Mouse (Mus musculus) heart, embryonic 12.5 days (tissue): ENCODE results near the gene Tac4. TPM values are rescaled to one million over a fixed set of nuclear protein-coding genes. Genes with fewer than 3 reads are reported as not detected.

ENCODE experiments used
- ATAC-seq: fragments of 200-750 bp; cut with Nextera tagmentation; 2 replicates; pipeline ENCODE4 v1.8.0; 2017; ENCODE audit warnings: moderate TSS enrichment, moderate library complexity; ENCODE audit not compliant: insufficient number of reproducible peaks, low FRiP score
- H3K27ac ChIP-seq: fragments of 300-500 bp; sonication (generic); 2 replicates; pipeline ENCODE4 v1.5.1; 2016; ENCODE audit warnings: mild to moderate bottlenecking, moderate library complexity; ENCODE audit not compliant: poor library complexity, severe bottlenecking
- H3K27me3 ChIP-seq: fragments of 300-500 bp; sonication (generic); replicated peaks from 2 replicates; pipeline ENCODE4 v1.6.1; 2016; ENCODE audit warnings: mild to moderate bottlenecking, moderate library complexity
- H3K36me3 ChIP-seq: fragments of 300-500 bp; sonication (generic); 2 replicates; pipeline ENCODE4 v1.6.1; 2016; ENCODE audit warnings: mild to moderate bottlenecking, moderate library complexity
- H3K4me1 ChIP-seq: fragments of 300-500 bp; sonication (generic); replicated peaks from 2 replicates; pipeline ENCODE4 v1.6.1; 2016; ENCODE audit warnings: mild to moderate bottlenecking
- H3K4me2 ChIP-seq: fragments of 300-500 bp; sonication (generic); 2 replicates; pipeline ENCODE4 v1.6.1; 2016; ENCODE audit warnings: mild to moderate bottlenecking, moderate library complexity
- H3K4me3 ChIP-seq: fragments of 300-500 bp; sonication (generic); 2 replicates; pipeline ENCODE4 v1.5.1; 2016; ENCODE audit warnings: mild to moderate bottlenecking
- H3K9ac ChIP-seq: fragments of 300-500 bp; sonication (generic); 2 replicates; pipeline ENCODE4 v1.6.1; 2016; ENCODE audit warnings: mild to moderate bottlenecking, moderate library complexity
- H3K9me3 ChIP-seq: fragments of 300-500 bp; sonication (generic); replicated peaks from 2 replicates; pipeline ENCODE4 v1.6.1; 2016; ENCODE audit warnings: mild to moderate bottlenecking, moderate library complexity
- WGBS: fragments of 180-500 bp; shearing (Covaris S2); methylation state at CpG from one replicate; pipeline ENCODE4 v1.1.7; 2016; 5-methylcytosine and 5-hydroxymethylcytosine counted together
- polyA plus RNA-seq: library from polyadenylated mRNA; unstranded; fragments of >200 nt; fragmentation: Nextera tagmentation; extraction: Ambion mirVana; gene quantifications from 2 replicates; pipeline ENCODE4 v1.2.1, GENCODE M21; 2016

The Tac4 gene
- polyA plus RNA-seq, 1 experiment from 2014 or later = not detected

GRCm38 (mm10) chr11:95315215-95315955 lies 54.1 kb downstream of the Tac4 start:
- H3K4me3 ChIP-seq = no peak overlapping the region
- H3K36me3 ChIP-seq = no peaks in the 10 kb centered on the region
- no peak overlapping the region for H3K9ac ChIP-seq
- 80% methylated on average over 7 of the region's 7 CpGs for WGBS
- H3K27ac ChIP-seq = no peak overlapping the region
- no peak for ATAC-seq
- no peaks in the 10 kb centered on the region for H3K9me3 ChIP-seq
- H3K27me3 ChIP-seq = no peaks in the 10 kb centered on the region
- H3K4me1 ChIP-seq = peaks cover 12% of the 10 kb centered on the region
- no peak overlapping the region for H3K4me2 ChIP-seq

- Histone ChIP-seq H3K36me3 (no peaks in the 10 kb centered on the region), H3K4me3 (no peak overlapping the region), H3K27ac (no peak overlapping the region), H3K9me3 (no peaks in the 10 kb centered on the region), H3K9ac (no peak overlapping the region), H3K4me1 (peaks cover 4% of the 10 kb centered on the region; the same call in 1 of the 2 replicates), H3K4me2 (no peak overlapping the region; the same call in 1 of the 2 replicates), H3K27me3 (no peaks in the 10 kb centered on the region)
- ATAC-seq = peak; percentile 68
- WGBS = 44% methylated on average over 9 of the region's 9 CpGs
Measured at GRCm38 (mm10) chr11:95318116-95318515, 56.8 kb downstream of the Tac4 start.

Other genes with a start within 250 kb of the Tac4 start
- 65.1 and 68.3 TPM in 2 replicates for gene Pdk2, start 220.2 kb upstream of the Tac4 start, polyA plus RNA-seq
- gene Itga3, start 184.7 kb upstream of the Tac4 start, polyA plus RNA-seq = 11.8 and 12.1 TPM in 2 replicates
- 0.12 and 0.41 TPM in 2 replicates for gene Dlx3, start 141.4 kb upstream of the Tac4 start, polyA plus RNA-seq
- gene Dlx4, start 115.3 kb upstream of the Tac4 start, polyA plus RNA-seq = 0.14 TPM in 1 of 2 replicates, not detected in the other
- gene Kat7, start 48.7 kb downstream of the Tac4 start, polyA plus RNA-seq = 56.0 and 58.3 TPM in 2 replicates
- 12.9 and 13.9 TPM in 2 replicates for gene Fam117a, start 75.5 kb downstream of the Tac4 start, polyA plus RNA-seq
- 86.0 and 86.5 TPM in 2 replicates for gene Slc35b1, start 123.2 kb downstream of the Tac4 start, polyA plus RNA-seq
- 115 and 119 TPM in 2 replicates for gene Spop, start 152.6 kb downstream of the Tac4 start, polyA plus RNA-seq